Mouse (Mus musculus): ENCODE measurements around the gene Nudcd3.

GRCm38 (mm10) chr11:6183246-6183645 lies 17.0 kb downstream of the Nudcd3 start:
- no peak for TF ChIP-seq POLR2A (IDR thresholded peaks at IDR 0.05; ENCODE audit: low read depth, low read length)
- no peak for TF ChIP-seq NELFE (IDR thresholded peaks at IDR 0.05; ENCODE audit: low read depth, low read length)
- TF ChIP-seq CTCF (conservative IDR thresholded peaks at IDR 0.05 in 1 of 2, IDR thresholded peaks at IDR 0.05 in 1 of 2; ENCODE audit: low read depth in 2 of 2, low read length in 2 of 2) = no peak
